Mouse (Mus musculus): ENCODE results near the gene Cln3.

GRCm38 (mm10) chr7:126533434-126533833, 52.2 kb downstream of the Cln3 start:
- TF ChIP-seq E2F4 (IDR thresholded peaks at IDR 0.05; ENCODE audit: insufficient read depth) (no peak), POLR2A (IDR thresholded peaks at IDR 0.05; ENCODE audit: insufficient read length, low read depth) (no peak), MYOD1 (IDR thresholded peaks at IDR 0.05; ENCODE audit: control insufficient read depth in 1 of 3, insufficient read length in 2 of 3, low read depth in 2 of 3) (no peak), USF1 (IDR thresholded peaks at IDR 0.05; ENCODE audit: low read depth) (no peak), MAX (IDR thresholded peaks at IDR 0.05; ENCODE audit: low read depth) (no peak), MYOG (IDR thresholded peaks at IDR 0.05; ENCODE audit: control insufficient read depth in 1 of 3, insufficient read depth in 1 of 3, insufficient read length in 2 of 3, low read depth in 2 of 3) (no peak), CEBPB (IDR thresholded peaks at IDR 0.05; ENCODE audit: insufficient read depth, poor library complexity, severe bottlenecking) (no peak), POLR2AphosphoS2 (IDR thresholded peaks at IDR 0.05; ENCODE audit: insufficient read length, low read depth) (no peak), SRF (IDR thresholded peaks at IDR 0.05; ENCODE audit: control insufficient read depth, insufficient read length, low read depth) (no peak), TCF12 (IDR thresholded peaks at IDR 0.05; ENCODE audit: insufficient read depth, poor library complexity, severe bottlenecking) (no peak)

Measured in myocyte (in vitro differentiated cells).